Mouse (Mus musculus): ENCODE results near the gene Pigk.

Pigk gene

GRCm38 (mm10) chr3:153016355-153016754 is 302.5 kb downstream of the Pigk start:
- no peak for DNase-seq

GRCm38 (mm10) chr3:153018051-153018450 is 304.2 kb downstream of the Pigk start:
- no peak for DNase-seq

- DNase-seq: no peak
Measured at GRCm38 (mm10) chr3:153024016-153024415, 310.1 kb downstream of the Pigk start.
